Mouse (Mus musculus): Measurements from ENCODE around the gene Fgd3.

GRCm38 (mm10) chr13:49234711-49235110, 85.4 kb downstream of the Fgd3 start:
- TF ChIP-seq CTCF (IDR thresholded peaks at IDR 0.05) (no peak), EP300 (IDR thresholded peaks at IDR 0.05) (no peak)

Measured in lung, postnatal 0 days (tissue).